Mouse (Mus musculus) left cerebral cortex, adult 11 months (tissue): ENCODE data around the gene Ak2.

Source experiments
- DNase-seq: peaks from one replicate; pipeline ENCODE4 v3.0.0; 2022; ENCODE audit warnings: low spot score

Ak2 gene

DNA sequence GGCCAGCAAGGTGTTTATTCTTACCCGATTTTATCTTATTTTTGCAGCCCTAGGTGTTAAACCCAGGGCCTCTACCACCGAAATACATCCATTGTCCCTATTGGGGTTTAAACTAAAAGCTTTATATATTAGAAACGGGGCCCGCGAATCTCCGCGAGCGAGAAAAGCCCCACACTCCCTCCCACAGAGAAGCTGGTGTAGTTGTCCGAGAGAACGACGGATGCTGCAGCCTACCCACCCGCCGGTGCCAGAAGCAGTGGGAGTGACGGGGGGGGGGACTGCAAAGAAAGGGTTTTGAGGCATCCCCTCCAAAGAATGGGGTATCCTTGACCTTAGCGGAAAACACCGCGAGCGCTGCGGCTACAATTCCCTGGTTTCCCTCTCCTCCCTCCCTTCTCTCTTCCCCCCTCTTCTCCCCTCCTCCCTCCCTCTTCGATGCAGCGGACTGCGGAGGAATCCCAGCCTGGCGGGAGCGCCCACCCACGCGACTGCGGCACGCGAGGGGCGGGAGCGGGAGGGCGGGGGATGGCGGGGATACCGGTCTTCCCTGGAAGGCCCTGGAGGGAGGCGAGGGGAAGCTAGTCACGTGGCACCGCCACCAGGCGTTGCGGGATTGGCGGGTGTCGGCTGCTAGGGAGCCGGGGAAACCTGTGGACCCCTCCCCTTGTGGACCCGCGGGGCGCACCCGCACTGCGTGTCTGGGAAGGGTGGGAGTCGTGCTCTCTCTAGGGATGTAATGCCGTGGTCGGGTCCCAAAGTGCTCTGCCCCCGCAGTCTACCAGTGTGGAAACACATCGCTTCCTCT is 56.9 kb downstream of the Ak2 start:
- DNase-seq, result peak; percentile 75

GRCm38 (mm10) chr4:129049306-129050011 is 57.7 kb downstream of the Ak2 start:
- no peak for DNase-seq

GRCm38 (mm10) chr4:129050365-129050764 is 58.6 kb downstream of the Ak2 start:
- no peak for DNase-seq

- no peak for DNase-seq
Measured at GRCm38 (mm10) chr4:129050901-129051417, 59.2 kb downstream of the Ak2 start.

- no peak for DNase-seq
Measured at GRCm38 (mm10) chr4:129051461-129052183, 59.9 kb downstream of the Ak2 start.

DNA sequence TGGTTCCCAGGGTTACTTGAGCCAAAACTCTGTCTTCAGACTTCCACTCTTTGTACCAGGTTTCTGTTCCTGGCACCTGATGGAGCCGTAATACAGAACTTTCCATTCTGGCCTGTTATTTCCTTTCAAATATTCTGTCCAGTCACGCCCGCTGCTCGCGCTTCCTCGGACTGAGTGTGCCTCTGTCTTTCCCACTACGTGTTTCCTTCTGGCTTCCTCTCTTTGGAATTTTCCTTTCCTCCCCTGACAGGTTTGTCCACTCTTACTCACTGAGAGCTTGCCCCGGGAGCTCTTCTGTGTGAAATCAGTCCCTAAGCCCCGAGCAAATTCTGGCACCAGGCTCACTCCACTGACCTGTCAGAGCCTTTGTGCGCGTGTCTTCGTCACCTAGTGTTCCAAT is 63.0 kb downstream of the Ak2 start:
- no peak for DNase-seq

DNA sequence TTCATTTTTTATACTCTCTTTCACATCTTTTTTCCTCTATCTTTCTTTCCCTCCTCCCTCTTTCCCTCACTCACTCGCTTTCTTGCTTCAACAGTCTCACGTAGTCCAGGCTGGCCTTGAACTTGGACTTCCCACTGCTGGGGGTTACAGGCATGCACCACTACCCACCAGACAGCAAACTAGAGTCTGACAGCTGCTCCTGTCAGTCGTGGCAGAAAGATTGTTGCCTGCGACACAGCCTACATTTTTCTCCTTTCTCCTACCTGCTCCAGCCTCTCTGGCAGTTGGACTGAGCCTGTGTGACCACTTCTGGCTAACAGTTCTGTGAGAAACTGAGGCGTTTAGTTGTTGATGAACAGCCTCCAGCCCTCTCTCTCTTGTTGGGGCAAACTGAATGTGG is 63.8 kb downstream of the Ak2 start:
- DNase-seq, result no peak

DNA sequence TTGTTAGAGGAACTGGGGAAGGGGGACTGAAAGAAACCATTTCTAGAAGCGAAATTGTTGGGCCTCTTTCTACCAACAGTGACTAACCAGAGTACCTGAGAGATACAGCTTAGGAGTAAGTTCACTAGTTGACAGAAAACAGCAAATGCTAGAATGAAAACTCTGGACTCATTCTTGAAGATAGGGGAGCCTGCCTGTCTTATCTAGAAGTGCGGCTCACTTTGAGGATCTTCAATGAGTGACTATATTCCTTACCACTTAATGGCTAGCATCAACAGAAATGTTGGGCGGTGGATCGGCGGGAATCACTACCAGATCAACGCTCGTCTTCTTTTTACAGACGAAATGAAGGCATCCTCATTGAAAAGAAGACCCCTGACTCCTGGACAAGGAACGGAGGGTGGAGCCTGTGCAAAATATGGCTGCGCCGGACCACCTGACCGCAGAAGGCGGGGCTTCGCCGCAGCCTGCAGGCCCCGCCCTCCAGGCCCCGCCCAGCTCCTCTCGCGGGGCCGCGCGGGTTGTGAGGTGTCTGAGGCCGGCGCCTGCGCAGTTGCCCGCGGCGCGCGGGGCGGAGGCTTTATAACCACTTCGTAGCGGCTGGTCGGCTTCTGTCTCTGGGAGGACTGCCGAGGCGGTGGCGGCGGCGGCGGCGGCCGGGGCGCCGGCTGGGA is 65.9 kb downstream of the Ak2 start:
- peak; percentile 96 for DNase-seq

GRCm38 (mm10) chr4:129058207-129059092 is 66.7 kb downstream of the Ak2 start, which contains the start of gene Rnf19b:
TSS of gene Rnf19b (plus strand) at chr4:129058271.
- DNase-seq, result no peak

DNA sequence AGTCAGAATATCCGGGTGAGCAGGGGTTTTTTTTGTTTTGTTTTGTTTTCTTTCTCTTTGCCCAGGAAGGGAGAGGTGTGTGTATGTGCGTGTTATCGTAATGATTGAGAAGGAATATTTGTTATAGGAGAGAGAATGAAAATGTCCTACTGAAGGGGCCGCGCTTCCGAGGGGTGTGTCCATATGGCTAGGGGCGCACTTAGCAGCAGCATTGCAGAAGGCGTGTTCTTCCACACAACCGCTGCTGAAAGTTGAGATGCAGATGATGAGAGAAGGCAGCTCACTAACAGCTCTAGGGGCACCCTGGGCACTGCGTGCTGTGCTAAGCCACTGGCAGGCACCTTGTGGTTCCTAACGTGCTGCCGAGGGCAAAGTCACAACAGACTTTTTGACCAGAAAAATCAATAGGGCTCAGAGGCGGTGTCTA is 67.4 kb downstream of the Ak2 start:
- no peak for DNase-seq

DNA sequence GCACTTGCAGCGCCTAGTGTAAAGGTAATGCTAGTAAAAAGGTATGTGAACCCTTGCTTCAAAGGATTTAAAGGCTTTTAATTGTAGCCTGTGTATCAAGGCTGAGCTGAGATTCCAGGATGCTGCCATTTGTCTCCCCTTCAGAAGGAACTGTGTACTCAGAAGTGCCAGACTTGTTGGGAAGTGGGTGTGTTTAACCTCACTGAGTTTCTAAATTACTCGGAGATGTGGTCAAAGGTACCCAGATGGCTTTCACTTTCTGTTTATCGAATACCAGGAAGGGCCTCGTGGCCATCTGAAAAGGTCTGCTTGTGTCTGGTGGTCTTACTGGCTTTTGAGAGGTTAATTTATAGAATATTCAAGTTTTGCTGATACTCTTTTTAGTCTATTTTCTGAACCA is 68.2 kb downstream of the Ak2 start:
- no peak for DNase-seq
